Comparison of ENCODE assay signal across 23 mouse cellular contexts in the genomic region with DNA sequence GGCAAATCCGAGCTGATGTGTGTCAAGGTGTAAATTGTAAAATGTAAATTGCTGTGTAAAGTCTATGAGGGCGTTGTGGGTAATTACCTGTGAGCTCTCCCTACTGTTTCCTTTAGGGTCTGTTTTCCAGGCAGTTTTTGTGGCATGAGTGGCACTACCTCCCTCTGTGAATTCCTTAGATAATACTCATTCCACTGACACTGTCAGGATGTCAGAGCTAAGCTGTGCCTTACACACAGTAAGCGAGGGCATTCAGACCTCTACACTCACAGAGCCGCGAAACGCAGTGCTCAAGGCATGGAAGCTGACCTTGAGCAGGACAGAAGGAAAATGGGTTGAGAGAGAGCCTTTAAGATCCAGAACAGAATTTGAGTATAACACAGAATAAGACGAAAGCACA.
DNase-seq lines count a peak whose midpoint lies in the region; ATAC-seq and TF ChIP-seq lines count a peak whose summit lies in the region.
"Had no signal": no experiment of that assay in that cellular context is flagged by ENCODE, and none has a peak within 500 bp of the region (broad histone marks: within the 10 kb centered on the region; RNA-seq: fewer than 3 reads in every experiment).

No protein-coding gene starts in this region.

- ATAC-seq in heart, embryonic 15.5 days (replicated peaks; ENCODE audit: insufficient number of reproducible peaks, insufficient read depth, low FRiP score, low read depth): 0 out of 2 replicates have a peak, but pooled peaks have one; percentile 39
- no peak for ATAC-seq in midbrain, embryonic 15.5 days (replicated peaks)
- no peak for ATAC-seq in midbrain, embryonic 13.5 days
- peak; percentile 96 for ATAC-seq in Patski
- ATAC-seq: forebrain, embryonic 14.5 days; forebrain, embryonic 16.5 days had no signal

- no peaks in the 10 kb centered on the region for H3K4me1 ChIP-seq in heart, embryonic 15.5 days (replicated peaks)
- H3K4me1 ChIP-seq in midbrain, embryonic 15.5 days: no peaks in the 10 kb centered on the region
- H3K4me1 ChIP-seq in midbrain, embryonic 13.5 days (replicated peaks): no peaks in the 10 kb centered on the region
- H3K4me1 ChIP-seq: embryonic facial prominence, embryonic 13.5 days; embryonic facial prominence, embryonic 15.5 days; forebrain, embryonic 10.5 days; forebrain, embryonic 12.5 days had no signal

- H3K4me2 ChIP-seq in heart, embryonic 15.5 days: no peak overlapping the region
- no peak overlapping the region for H3K4me2 ChIP-seq in midbrain, embryonic 15.5 days
- no peak overlapping the region for H3K4me2 ChIP-seq in midbrain, embryonic 13.5 days (replicated peaks)
- H3K4me2 ChIP-seq: embryonic facial prominence, embryonic 13.5 days; embryonic facial prominence, embryonic 15.5 days; forebrain, embryonic 12.5 days had no signal

- no peak overlapping the region for H3K4me3 ChIP-seq in heart, embryonic 15.5 days
- no peak overlapping the region for H3K4me3 ChIP-seq in midbrain, embryonic 15.5 days
- H3K4me3 ChIP-seq in midbrain, embryonic 13.5 days (replicated peaks): no peak overlapping the region
- H3K4me3 ChIP-seq: embryonic facial prominence, embryonic 13.5 days; embryonic facial prominence, embryonic 15.5 days; erythroblast, embryonic 14.5 days; forebrain, embryonic 10.5 days; forebrain, embryonic 12.5 days had no signal

- no peak overlapping the region for H3K27ac ChIP-seq in heart, embryonic 15.5 days
- peak overlapping the region; percentile 10; the same call in 1 of the 2 replicates for H3K27ac ChIP-seq in midbrain, embryonic 15.5 days
- H3K27ac ChIP-seq in midbrain, embryonic 13.5 days: no peak overlapping the region
- H3K27ac ChIP-seq: embryonic facial prominence, embryonic 13.5 days; embryonic facial prominence, embryonic 15.5 days; forebrain, embryonic 10.5 days; forebrain, embryonic 12.5 days had no signal

- H3K9ac ChIP-seq in heart, embryonic 15.5 days: no peak overlapping the region
- H3K9ac ChIP-seq in midbrain, embryonic 15.5 days: no peak overlapping the region
- H3K9ac ChIP-seq in midbrain, embryonic 13.5 days (replicated peaks): no peak overlapping the region
- H3K9ac ChIP-seq: embryonic facial prominence, embryonic 13.5 days; embryonic facial prominence, embryonic 15.5 days; forebrain, embryonic 12.5 days had no signal

- POLR2A ChIA-PET in Patski (lab: Charles Lee): no interaction called here

- CTCF ChIA-PET in Patski (lab: Charles Lee): interaction anchor here (1.7 to 2.4 kb wide), 2 partner anchors 10 to 20 kb away, joined by 4 to 9 read pairs; no protein-coding TSS in a partner anchor

- no peaks in the 10 kb centered on the region for H3K9me3 ChIP-seq in heart, embryonic 15.5 days (replicated peaks)
- H3K9me3 ChIP-seq in midbrain, embryonic 15.5 days: no peaks in the 10 kb centered on the region
- H3K9me3 ChIP-seq in midbrain, embryonic 13.5 days: no peaks in the 10 kb centered on the region
- H3K9me3 ChIP-seq: embryonic facial prominence, embryonic 13.5 days; embryonic facial prominence, embryonic 15.5 days; forebrain, embryonic 10.5 days; forebrain, embryonic 12.5 days had no signal

- H3K27me3 ChIP-seq in heart, embryonic 15.5 days: no peaks in the 10 kb centered on the region
- H3K27me3 ChIP-seq in midbrain, embryonic 15.5 days (replicated peaks): no peaks in the 10 kb centered on the region
- no peaks in the 10 kb centered on the region for H3K27me3 ChIP-seq in midbrain, embryonic 13.5 days
- H3K27me3 ChIP-seq in Patski: no peaks in the 10 kb centered on the region
- H3K27me3 ChIP-seq: embryonic facial prominence, embryonic 13.5 days; embryonic facial prominence, embryonic 15.5 days; forebrain, embryonic 12.5 days had no signal

- intact Hi-C loops in heart, postnatal 36 days (cut with DNase I): no loop called here

- H3K36me3 ChIP-seq in heart, embryonic 15.5 days: no peaks in the 10 kb centered on the region
- H3K36me3 ChIP-seq in midbrain, embryonic 15.5 days (replicated peaks): no peaks in the 10 kb centered on the region
- H3K36me3 ChIP-seq in midbrain, embryonic 13.5 days: no peaks in the 10 kb centered on the region
- H3K36me3 ChIP-seq: embryonic facial prominence, embryonic 13.5 days; embryonic facial prominence, embryonic 15.5 days; forebrain, embryonic 10.5 days; forebrain, embryonic 12.5 days had no signal

- no peak for DNase-seq in heart, postnatal 36 days
- peak; percentile 57 for DNase-seq in Patski (ENCODE audit: low read depth, low spot score)
- DNase-seq in kidney, adult 8-10 months: no peak
- DNase-seq: adrenal gland, adult 2 months; adrenal gland, postnatal 10 days; adrenal gland, postnatal 25 days; cerebellum, adult 11 months; cerebellum, adult 18-20 months; cerebellum, adult 8-10 months; cerebellum, adult 9-11 months; cerebellum, postnatal 14 days; cerebellum, postnatal 36 days; embryo, embryonic 11 days had no signal

- in situ Hi-C loops in Patski (cut with MboI; ENCODE audit: low pct_unique_long_range_greater_than_20kb): no loop called here

- no peak for TF ChIP-seq CTCF in Patski (IDR thresholded peaks at IDR 0.05)

- WGBS in heart, embryonic 15.5 days: 34% methylated on average over 7 of the region's 7 CpGs
- 78% methylated on average over 7 of the region's 7 CpGs for WGBS in midbrain, embryonic 15.5 days
- 85% methylated on average over 7 of the region's 7 CpGs for WGBS in midbrain, embryonic 13.5 days

Comparison
In these comparisons a context has a peak if more than half of its experiments do, and no peak if none do; other contexts are left out.
1. ATAC-seq: peak in heart, embryonic 15.5 days (single experiment) and Patski (single experiment); none in midbrain, embryonic 15.5 days (single experiment) and midbrain, embryonic 13.5 days (single experiment).